9 mouse cellular contexts compared by ENCODE assay signal in the genomic region with DNA sequence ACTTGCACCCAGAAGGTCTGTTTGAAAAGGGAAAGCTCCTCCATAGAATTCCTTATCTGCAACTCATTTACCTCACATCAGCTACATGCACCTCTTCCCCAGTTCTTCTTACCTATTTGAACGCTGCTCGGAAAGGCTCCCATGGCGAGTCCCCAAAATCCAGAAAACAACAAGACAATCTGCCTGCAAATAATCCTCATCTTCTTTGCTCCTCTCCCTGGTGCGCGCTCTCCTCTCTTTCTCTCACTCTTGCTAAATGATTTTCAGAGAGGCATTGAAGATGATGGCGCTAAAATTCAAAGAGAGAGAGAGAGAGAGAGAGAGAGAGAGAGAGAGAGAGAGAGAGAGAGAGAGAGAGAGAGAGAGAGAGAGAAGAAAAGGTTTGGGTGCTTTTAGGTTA. TPM values are rescaled to one million over a fixed set of nuclear protein-coding genes. Genes with fewer than 3 reads are reported as not detected.
A peak's percentile ranks its signal among the peaks of the same experiment; 100 is the strongest.
DNase-seq lines count a peak whose midpoint lies in the region; ATAC-seq and TF ChIP-seq lines count a peak whose summit lies in the region.
"Had no signal": no experiment of that assay in that cellular context is flagged by ENCODE, and none has a peak within 500 bp of the region (broad histone marks: within the 10 kb centered on the region; RNA-seq: fewer than 3 reads in every experiment).

No protein-coding gene starts in this region.

- H3K9ac ChIP-seq in heart, postnatal 0 days (replicated peaks; ENCODE audit: low read depth, low read length): no peak overlapping the region
- peak overlapping the region; percentile 71 for H3K9ac ChIP-seq in embryonic facial prominence, embryonic 13.5 days
- H3K9ac ChIP-seq in stomach, embryonic 16.5 days (ENCODE audit: low read length): peak overlapping the region; percentile 64

- H3K4me2 ChIP-seq in heart, postnatal 0 days (ENCODE audit: low read depth, low read length): peak overlapping the region; percentile 79; the same call in 1 of the 2 replicates
- peak overlapping the region; percentile 95 for H3K4me2 ChIP-seq in embryonic facial prominence, embryonic 13.5 days
- peak overlapping the region; percentile 86 for H3K4me2 ChIP-seq in stomach, embryonic 16.5 days (ENCODE audit: low read depth, low read length)

- H3K4me3 ChIP-seq in heart, postnatal 0 days (ENCODE audit: low read depth, low read length): peak overlapping the region; percentile 45; the same call in 1 of the 2 replicates
- H3K4me3 ChIP-seq in embryonic facial prominence, embryonic 13.5 days: peak overlapping the region; percentile 61
- H3K4me3 ChIP-seq in limb, embryonic 10.5 days: peak overlapping the region; percentile 68
- peak overlapping the region; percentile 65 for H3K4me3 ChIP-seq in stomach, embryonic 16.5 days (replicated peaks; ENCODE audit: low read length)

- ATAC-seq in heart, postnatal 0 days (ENCODE audit: insufficient read depth, low read depth): no peak
- ATAC-seq in Patski: no peak
- ATAC-seq in embryonic facial prominence, embryonic 13.5 days (ENCODE audit: insufficient number of reproducible peaks, insufficient read depth, low FRiP score, low TSS enrichment, low read depth): no peak
- no peak for ATAC-seq in stomach, embryonic 16.5 days (ENCODE audit: insufficient read depth, low FRiP score)

- no peak for TF ChIP-seq CTCF in heart, postnatal 0 days (IDR thresholded peaks at IDR 0.05; ENCODE audit: low read depth)
- peak; percentile 6 for TF ChIP-seq CTCF in Patski (IDR thresholded peaks at IDR 0.05)

- no peak overlapping the region for H3K27ac ChIP-seq in heart, postnatal 0 days (ENCODE audit: low read depth)
- no peak overlapping the region for H3K27ac ChIP-seq in embryonic facial prominence, embryonic 13.5 days
- peak overlapping the region; percentile 74; the same call in 1 of the 2 replicates for H3K27ac ChIP-seq in limb, embryonic 10.5 days
- H3K27ac ChIP-seq in stomach, embryonic 16.5 days (ENCODE audit: low read length): peak overlapping the region; percentile 62

- TF ChIP-seq EP300 in heart, postnatal 0 days (IDR thresholded peaks at IDR 0.05; ENCODE audit: low read depth): no peak

- peaks cover 6% of the 10 kb centered on the region; the same call in 1 of the 2 replicates for H3K4me1 ChIP-seq in heart, postnatal 0 days (ENCODE audit: control insufficient read depth, insufficient read depth)
- H3K4me1 ChIP-seq in embryonic facial prominence, embryonic 13.5 days: no peaks in the 10 kb centered on the region
- 0 out of 2 replicates have a peak, but pooled peaks cover 8% of the 10 kb centered on the region for H3K4me1 ChIP-seq in limb, embryonic 10.5 days
- 0 out of 2 replicates have a peak, but pooled peaks cover 3% of the 10 kb centered on the region for H3K4me1 ChIP-seq in stomach, embryonic 16.5 days (ENCODE audit: control insufficient read depth, insufficient read depth, low read length)

- H3K36me3 ChIP-seq in heart, postnatal 0 days (replicated peaks; ENCODE audit: control insufficient read depth, insufficient read depth, low read length): no peaks in the 10 kb centered on the region
- no peaks in the 10 kb centered on the region for H3K36me3 ChIP-seq in embryonic facial prominence, embryonic 13.5 days
- no peaks in the 10 kb centered on the region for H3K36me3 ChIP-seq in limb, embryonic 10.5 days
- no peaks in the 10 kb centered on the region for H3K36me3 ChIP-seq in stomach, embryonic 16.5 days (ENCODE audit: control insufficient read depth, insufficient read depth, low read length)
- H3K36me3 ChIP-seq: G1E had no signal

- no peak for DNase-seq in heart, postnatal 0 days (ENCODE audit: low spot score)
- DNase-seq in heart, postnatal 4 days: no peak
- DNase-seq in Patski (ENCODE audit: low read depth, low spot score): no peak
- DNase-seq in limb, embryonic 10.5 days (ENCODE audit: low spot score): peak; percentile 31
- DNase-seq in c-Kit-positive CD71-positive TER-119-positive erythroid progenitor cells, embryonic 14.5 days (ENCODE audit: low spot score): no peak
- no peak for DNase-seq in spleen, postnatal 14 days (ENCODE audit: low spot score in 2 of 2)

- CTCF ChIA-PET in Patski (lab: Charles Lee): no interaction called here

- 1% methylated on average over 6 of the region's 6 CpGs for whole genome bisulfite sequencing in heart, postnatal 0 days
- WGBS in embryonic facial prominence, embryonic 13.5 days: 3% methylated on average over 6 of the region's 6 CpGs
- WGBS in limb, embryonic 10.5 days: under 1% methylated on average over 5 of the region's 6 CpGs
- WGBS in stomach, embryonic 16.5 days: 4% methylated on average over 6 of the region's 6 CpGs

- POLR2A ChIA-PET in Patski (lab: Charles Lee): no interaction called here

- no peaks in the 10 kb centered on the region for H3K9me3 ChIP-seq in heart, postnatal 0 days (replicated peaks; ENCODE audit: control insufficient read depth, low read length)
- H3K9me3 ChIP-seq in embryonic facial prominence, embryonic 13.5 days: no peaks in the 10 kb centered on the region
- H3K9me3 ChIP-seq in limb, embryonic 10.5 days (replicated peaks): no peaks in the 10 kb centered on the region
- H3K9me3 ChIP-seq in stomach, embryonic 16.5 days (replicated peaks; ENCODE audit: control insufficient read depth, low read length): no peaks in the 10 kb centered on the region
- H3K9me3 ChIP-seq: G1E had no signal

- in situ Hi-C loops in Patski (cut with MboI; ENCODE audit: low pct_unique_long_range_greater_than_20kb): no loop called here

- H3K27me3 ChIP-seq in heart, postnatal 0 days (ENCODE audit: control insufficient read depth, insufficient read depth, low read length): 0 out of 2 replicates have a peak, but pooled peaks cover 10% of the 10 kb centered on the region
- peaks cover 16% of the 10 kb centered on the region for H3K27me3 ChIP-seq in Patski
- H3K27me3 ChIP-seq in embryonic facial prominence, embryonic 13.5 days: no peaks in the 10 kb centered on the region
- peaks cover 13% of the 10 kb centered on the region; the same call in 1 of the 2 replicates for H3K27me3 ChIP-seq in limb, embryonic 10.5 days (ENCODE audit: low read depth, poor library complexity, severe bottlenecking)
- H3K27me3 ChIP-seq in stomach, embryonic 16.5 days (ENCODE audit: control insufficient read depth, insufficient read depth, low read length): no peaks in the 10 kb centered on the region

RNA-seq across cellular contexts. Expression of gene Gria4, which starts 1.0 kb away (rescaled TPM):
- total RNA-seq in heart, postnatal 0 days (2014; rRNA removed; ENCODE audit: low replicate concordance): 0.19 and 0.50 TPM in 2 replicates
- 0.21 and 0.30 TPM in 2 replicates for polyA plus RNA-seq in heart, postnatal 0 days (2015; fragmentation: Nextera tagmentation; extraction: Ambion mirVana)
- under 1 TPM; 0.20 to 0.24 TPM for total RNA-seq in heart, postnatal 4 days (2021)
- 3.2 TPM for polyA plus RNA-seq in Patski (2021)
- polyA plus RNA-seq in embryonic facial prominence, embryonic 13.5 days (2015; fragmentation: Nextera tagmentation; extraction: Ambion mirVana): 2.7 and 3.3 TPM in 2 replicates
- 0.75 and 1.3 TPM in 2 replicates for polyA plus RNA-seq in limb, embryonic 10.5 days (2016; fragmentation: Nextera tagmentation; extraction: Ambion mirVana)
- 4.2 and 5.0 TPM in 2 replicates for polyA plus RNA-seq in stomach, embryonic 16.5 days (2015; fragmentation: Nextera tagmentation; extraction: Ambion mirVana)
- polyA plus RNA-seq: G1E had no signal

Comparison
In these comparisons a context has a peak if more than half of its experiments do, and no peak if none do; other contexts are left out.
1. H3K27ac ChIP-seq: peak in limb, embryonic 10.5 days (single experiment) and stomach, embryonic 16.5 days (single experiment); none in heart, postnatal 0 days (single experiment) and embryonic facial prominence, embryonic 13.5 days (single experiment).
2. Peak in every context shown above with its lines, with median percentiles within 50 percentile points of each other: H3K4me2 ChIP-seq and H3K4me3 ChIP-seq.